Mouse (Mus musculus) skeletal muscle tissue, adult 2 months (tissue): ENCODE data around the gene Card19.
A peak's percentile ranks its signal among the peaks of the same experiment; 100 is the strongest.

Experiments used
- DNase-seq: peaks from one replicate; pipeline ENCODE4 v3.0.0-alpha.2; 2012; ENCODE audit warnings: low read depth, low spot score

Gene Card19

GRCm38 (mm10) chr13:49225633-49226032 is 9.8 kb upstream of the Card19 start:
- DNase-seq: no peak

GRCm38 (mm10) chr13:49225159-49225558 is 9.3 kb upstream of the Card19 start:
- DNase-seq: no peak

GRCm38 (mm10) chr13:49224729-49225128 is 8.9 kb upstream of the Card19 start:
- DNase-seq: no peak

- peak; percentile 70 for DNase-seq
These were observed 8.5 kb upstream of the Card19 start for GRCm38 (mm10) chr13:49224314-49224713.

- DNase-seq: no peak
These were observed 5.1 kb upstream of the Card19 start for GRCm38 (mm10) chr13:49220912-49221311.

- DNase-seq: no peak
These were observed 3.5 kb upstream of the Card19 start for GRCm38 (mm10) chr13:49219367-49219766.

GRCm38 (mm10) chr13:49218651-49219050 is 2.8 kb upstream of the Card19 start:
- no peak for DNase-seq

GRCm38 (mm10) chr13:49216808-49217561 is 1.1 kb upstream of the Card19 start:
- peak; percentile 63 for DNase-seq

GRCm38 (mm10) chr13:49216220-49216552 is 349 bp upstream of the Card19 start:
- no peak for DNase-seq

GRCm38 (mm10) chr13:49215128-49215503 is 721 bp downstream of the Card19 start:
- DNase-seq: no peak

GRCm38 (mm10) chr13:49214454-49214853 is 1.4 kb downstream of the Card19 start:
- DNase-seq: no peak

- peak; percentile 63 for DNase-seq
These were observed 2.3 kb downstream of the Card19 start for GRCm38 (mm10) chr13:49213531-49213932.

- no peak for DNase-seq
These were observed 2.9 kb downstream of the Card19 start for GRCm38 (mm10) chr13:49212711-49213500.

- no peak for DNase-seq
These were observed 6.5 kb downstream of the Card19 start for GRCm38 (mm10) chr13:49209306-49209705.

- DNase-seq: no peak
These were observed 9.5 kb downstream of the Card19 start for GRCm38 (mm10) chr13:49206341-49206740.

- peak; percentile 80 for DNase-seq
These were observed 10.3 kb downstream of the Card19 start for GRCm38 (mm10) chr13:49205381-49205998.

GRCm38 (mm10) chr13:49202556-49202955 is 13.3 kb downstream of the Card19 start:
- no peak for DNase-seq

- DNase-seq: peak; percentile 39
These were observed 15.1 kb downstream of the Card19 start for GRCm38 (mm10) chr13:49200688-49201087.

- no peak for DNase-seq
These were observed 15.9 kb downstream of the Card19 start for GRCm38 (mm10) chr13:49199891-49200290.

GRCm38 (mm10) chr13:49198734-49199133 is 17.1 kb downstream of the Card19 start:
- no peak for DNase-seq

GRCm38 (mm10) chr13:49196766-49197165 is 19.1 kb downstream of the Card19 start:
- peak; percentile 67 for DNase-seq

GRCm38 (mm10) chr13:49196211-49196610 is 19.6 kb downstream of the Card19 start:
- no peak for DNase-seq

GRCm38 (mm10) chr13:49195651-49196050 is 20.2 kb downstream of the Card19 start:
- no peak for DNase-seq
